Mouse (Mus musculus) E14TG2a.4 (cell line): ENCODE results near the gene Cops4.

Experiments used
- CTCF ChIP-seq: conservative IDR thresholded peaks from 2 replicates; pipeline ENCODE4 v1.5.1; 2014; ENCODE audit warnings: low read length
- POU5F1 ChIP-seq: IDR thresholded peaks from 2 replicates; pipeline ENCODE4 v1.6.1; 2014; ENCODE audit warnings: low read length, borderline replicate concordance

GRCm38 (mm10) chr5:100587626-100588025 is 69.5 kb downstream of the Cops4 start:
- no peak for TF ChIP-seq CTCF
- no peak for TF ChIP-seq POU5F1
